Mouse (Mus musculus) G1E (cell line): Measurements from ENCODE around the gene G430095P16Rik. TPM values are rescaled to one million over a fixed set of nuclear protein-coding genes. Genes with fewer than 3 reads are reported as not detected.

Source experiments
- ATAC-seq: 2 replicates; pipeline ENCODE4 v1.8.0; 2016; ENCODE audit warnings: mild to moderate bottlenecking; ENCODE audit not compliant: insufficient number of reproducible peaks, poor library complexity, low FRiP score, severe bottlenecking; ENCODE audit errors: extremely low read depth
- DNase-seq: peaks from one replicate; pipeline ENCODE4 v3.0.0; 2012; ENCODE audit warnings: low spot score
- H3K27me3 ChIP-seq: 2 replicates; pipeline ENCODE4 v1.6.1; 2012; ENCODE audit warnings: mild to moderate bottlenecking, low read length, inconsistent platforms; ENCODE audit not compliant: insufficient read depth
- H3K36me3 ChIP-seq: replicated peaks from 2 replicates; pipeline ENCODE3; 2012; ENCODE audit warnings: mild to moderate bottlenecking, inconsistent platforms
- H3K4me1 ChIP-seq: 2 replicates; pipeline ENCODE4 v1.6.1; 2012; ENCODE audit warnings: low read depth, low read length, inconsistent platforms, mixed read lengths; ENCODE audit not compliant: insufficient read depth
- H3K4me3 ChIP-seq: 2 replicates; pipeline ENCODE4 v1.5.1; 2012; ENCODE audit warnings: low read depth, mild to moderate bottlenecking, inconsistent platforms, low read length, moderate library complexity, mixed read lengths
- H3K9me3 ChIP-seq: replicated peaks from 2 replicates; pipeline ENCODE4 v1.6.1; 2012; ENCODE audit warnings: inconsistent platforms
- CTCF ChIP-seq: IDR thresholded peaks from 2 replicates; pipeline ENCODE4 v1.5.1; 2012; ENCODE audit warnings: low read depth, low read length, inconsistent platforms, mixed read lengths
- GATA1 ChIP-seq: IDR thresholded peaks from 2 replicates; pipeline ENCODE4 v1.6.1; 2012; ENCODE audit warnings: borderline replicate concordance, low read length, inconsistent platforms, mixed read lengths
- GATA2 ChIP-seq: IDR thresholded peaks from 2 replicates; pipeline ENCODE4 v1.6.1; 2012; ENCODE audit warnings: low read depth, low read length, inconsistent platforms, borderline replicate concordance
- POLR2AphosphoS5 ChIP-seq: IDR thresholded peaks from 2 replicates; pipeline ENCODE4 v1.6.1; 2012; ENCODE audit warnings: low read depth, low read length, inconsistent platforms; ENCODE audit not compliant: insufficient replicate concordance
- TAL1 ChIP-seq: conservative IDR thresholded peaks from 2 replicates; pipeline ENCODE4 v1.6.1; 2012; ENCODE audit warnings: low read depth, low read length, inconsistent platforms, mixed read lengths
- polyA plus RNA-seq: library from polyadenylated mRNA; stranded (reverse); fragments of >175 nt; gene quantifications from 2 replicates; pipeline ENCODE4 v1.2.3, GENCODE M21; 2012
- total RNA-seq, 2 experiments: library from RNA; stranded (forward) in 1 of 2; stranded (reverse) in 1 of 2; fragments of 200-1000 nt in 1 of 2; fragments of >200 nt in 1 of 2; fragmentation: Nextera tagmentation in 1 of 2; gene quantifications; 2 replicates each; pipeline ENCODE4 v1.2.3; 2014 to 2017

Gene G430095P16Rik
- total and polyA plus RNA-seq, 3 experiments = 11.3 to 39.9 (median 35.2) TPM

DNA sequence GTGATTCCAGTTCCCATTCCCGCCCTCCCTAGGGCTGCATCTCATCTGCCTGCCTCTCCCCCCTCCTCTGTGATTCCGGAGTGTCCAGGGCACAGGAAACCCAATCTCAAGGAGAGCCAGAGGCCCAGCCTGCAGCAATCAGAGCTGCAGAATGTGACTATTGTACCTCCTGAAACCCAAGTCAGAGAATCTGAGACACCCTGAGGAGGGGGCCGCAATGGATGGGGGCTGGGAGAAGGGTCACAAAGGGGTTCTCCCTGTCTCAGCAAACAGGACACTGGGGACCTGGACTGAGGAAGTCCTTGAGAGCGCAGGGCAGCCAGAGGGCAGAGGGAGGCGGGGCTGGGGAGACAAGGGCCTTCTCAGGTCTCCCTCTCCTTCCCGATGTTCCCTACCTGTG, 10.2 kb downstream of the G430095P16Rik start:
- Histone ChIP-seq H3K36me3 (peaks cover 60% of the 10 kb centered on the region), H3K4me1 (peaks cover 94% of the 10 kb centered on the region), H3K4me3 (no peak overlapping the region), H3K9me3 (no peaks in the 10 kb centered on the region), H3K27me3 (peaks cover 2% of the 10 kb centered on the region; the same call in 1 of the 2 replicates)
- DNase-seq = no peak
- no peak for ATAC-seq
- no peak for TF ChIP-seq GATA2
- TF ChIP-seq CTCF = no peak
- no peak for TF ChIP-seq POLR2AphosphoS5
- no peak for TF ChIP-seq TAL1
- TF ChIP-seq GATA1 = no peak

DNA sequence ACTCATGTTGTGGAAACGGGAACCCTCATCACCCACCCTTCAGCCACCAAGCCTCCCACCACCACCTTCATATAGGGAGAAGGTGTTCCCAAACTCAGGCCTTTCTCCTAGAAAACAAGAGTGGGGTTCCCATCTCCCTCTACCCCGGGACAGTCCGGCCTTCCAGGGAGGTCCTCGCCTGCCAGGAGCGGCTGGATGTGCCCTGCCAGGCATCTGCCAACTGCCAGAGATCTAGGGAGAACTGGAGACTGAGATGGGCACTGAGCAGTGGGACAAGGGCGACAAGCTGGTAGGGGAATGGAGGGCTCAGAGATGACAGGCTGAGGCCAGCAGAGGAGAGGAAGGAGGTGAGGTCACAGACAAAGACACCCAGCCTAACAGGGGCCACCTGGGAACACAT, 11.2 kb downstream of the G430095P16Rik start:
- Histone ChIP-seq H3K4me3 (no peak overlapping the region), H3K4me1 (peaks cover 94% of the 10 kb centered on the region), H3K36me3 (peaks cover 55% of the 10 kb centered on the region), H3K27me3 (peaks cover 2% of the 10 kb centered on the region; the same call in 1 of the 2 replicates), H3K9me3 (no peaks in the 10 kb centered on the region)
- ATAC-seq (no peak), DNase-seq (no peak)
- no peak for TF ChIP-seq CTCF
- no peak for TF ChIP-seq GATA1
- TF ChIP-seq GATA2 = no peak
- TF ChIP-seq TAL1 = no peak
- no peak for TF ChIP-seq POLR2AphosphoS5

DNA sequence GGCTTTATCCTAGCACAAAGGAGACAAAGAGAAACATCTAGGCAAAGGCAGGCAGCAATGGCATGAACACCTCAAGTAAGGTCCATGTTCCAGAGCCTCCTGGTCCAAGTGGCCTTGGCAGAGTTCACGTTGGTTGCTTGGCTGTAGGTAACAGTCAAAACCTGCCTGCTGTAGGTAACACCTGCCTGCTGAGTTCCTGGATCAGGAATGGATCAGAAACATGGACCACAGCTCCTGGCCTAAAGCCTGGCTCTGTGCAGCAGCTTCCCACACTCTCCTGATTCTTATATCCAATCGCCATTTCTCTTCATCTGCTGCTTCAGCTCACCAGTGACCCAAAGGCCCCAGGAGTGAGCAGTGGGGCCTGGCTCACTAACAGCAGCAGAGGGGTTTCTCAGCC, 11.9 kb downstream of the G430095P16Rik start:
- no peaks in the 10 kb centered on the region for H3K9me3 ChIP-seq
- ATAC-seq (no peak), DNase-seq (no peak)
- peaks cover 2% of the 10 kb centered on the region; the same call in 1 of the 2 replicates for H3K27me3 ChIP-seq
- H3K36me3 ChIP-seq = peaks cover 50% of the 10 kb centered on the region
- H3K4me1 ChIP-seq = peaks cover 93% of the 10 kb centered on the region
- no peak overlapping the region for H3K4me3 ChIP-seq
- TF ChIP-seq TAL1 = no peak
- TF ChIP-seq GATA1 = no peak
- no peak for TF ChIP-seq GATA2
- no peak for TF ChIP-seq POLR2AphosphoS5
- no peak for TF ChIP-seq CTCF

GRCm38 (mm10) chr8:84735597-84735996, 12.8 kb downstream of the G430095P16Rik start:
- Histone ChIP-seq H3K4me1 (peaks cover 93% of the 10 kb centered on the region), H3K36me3 (peaks cover 44% of the 10 kb centered on the region), H3K9me3 (no peaks in the 10 kb centered on the region), H3K4me3 (no peak overlapping the region), H3K27me3 (peaks cover 4% of the 10 kb centered on the region)
- ATAC-seq (no peak), DNase-seq (no peak)
- TF ChIP-seq CTCF = no peak
- TF ChIP-seq GATA2 = no peak
- TF ChIP-seq TAL1 = no peak
- no peak for TF ChIP-seq GATA1
- TF ChIP-seq POLR2AphosphoS5 = no peak

DNA sequence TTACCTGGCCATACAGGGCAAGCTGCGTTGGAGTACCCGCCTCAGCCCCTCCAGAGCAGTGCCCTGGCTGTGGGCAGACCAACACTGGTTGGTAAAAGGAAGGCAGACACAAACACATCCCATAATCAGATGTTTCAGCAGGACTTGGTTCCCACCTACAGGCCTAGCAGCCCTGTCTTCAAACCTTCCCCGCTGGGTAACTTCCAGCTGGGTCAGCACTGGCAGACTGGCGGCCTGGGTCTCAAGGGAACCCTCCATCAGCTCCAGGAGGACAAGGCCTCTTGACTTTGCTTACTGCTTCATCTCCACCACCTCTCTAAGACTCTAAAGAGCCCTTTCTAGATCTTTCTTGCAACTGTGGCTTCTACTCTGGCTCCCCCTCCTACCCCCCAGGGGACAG, 13.7 kb downstream of the G430095P16Rik start:
- ATAC-seq = no peak
- H3K4me1 ChIP-seq = peaks cover 94% of the 10 kb centered on the region
- H3K36me3 ChIP-seq = peaks cover 49% of the 10 kb centered on the region
- peaks cover 4% of the 10 kb centered on the region for H3K27me3 ChIP-seq
- H3K4me3 ChIP-seq = no peak overlapping the region
- no peak for TF ChIP-seq GATA1
- no peak for TF ChIP-seq GATA2
- no peak for TF ChIP-seq CTCF
- TF ChIP-seq POLR2AphosphoS5 = no peak
- TF ChIP-seq TAL1 = no peak
- H3K9me3 ChIP-seq = no peaks in the 10 kb centered on the region
- DNase-seq = no peak

DNA sequence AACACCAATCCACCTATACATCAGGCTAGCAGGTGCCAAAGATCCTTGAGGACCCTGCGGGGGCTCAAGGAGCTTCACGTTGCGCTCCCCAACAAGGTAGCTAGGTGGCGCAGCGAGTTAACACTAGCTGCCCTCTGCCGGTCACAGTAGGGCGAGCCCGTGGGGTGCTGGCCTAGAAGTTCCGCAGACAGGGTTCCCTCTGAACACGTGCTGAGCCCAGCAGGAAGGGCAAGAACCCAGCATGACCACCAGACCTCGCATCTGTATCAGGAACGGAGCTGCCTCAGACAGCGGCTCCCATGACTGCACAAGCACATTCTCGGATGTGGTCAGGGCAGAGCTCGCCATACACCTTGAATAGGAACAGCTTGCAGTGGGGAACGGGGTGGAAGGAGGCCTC, 14.8 kb downstream of the G430095P16Rik start:
- ATAC-seq (peak; percentile 70), DNase-seq (peak; percentile 69)
- Histone ChIP-seq H3K4me1 (peaks cover 94% of the 10 kb centered on the region), H3K27me3 (peaks cover 4% of the 10 kb centered on the region), H3K36me3 (peaks cover 43% of the 10 kb centered on the region), H3K4me3 (peak overlapping the region; percentile 59; the same call in 1 of the 2 replicates), H3K9me3 (no peaks in the 10 kb centered on the region)
- TF ChIP-seq GATA1 = no peak
- no peak for TF ChIP-seq POLR2AphosphoS5
- peak; percentile 86 for TF ChIP-seq CTCF
